Mouse (Mus musculus): ENCODE data around the gene Dnajb5.
A peak's percentile ranks its signal among the peaks of the same experiment; 100 is the strongest.

DNA sequence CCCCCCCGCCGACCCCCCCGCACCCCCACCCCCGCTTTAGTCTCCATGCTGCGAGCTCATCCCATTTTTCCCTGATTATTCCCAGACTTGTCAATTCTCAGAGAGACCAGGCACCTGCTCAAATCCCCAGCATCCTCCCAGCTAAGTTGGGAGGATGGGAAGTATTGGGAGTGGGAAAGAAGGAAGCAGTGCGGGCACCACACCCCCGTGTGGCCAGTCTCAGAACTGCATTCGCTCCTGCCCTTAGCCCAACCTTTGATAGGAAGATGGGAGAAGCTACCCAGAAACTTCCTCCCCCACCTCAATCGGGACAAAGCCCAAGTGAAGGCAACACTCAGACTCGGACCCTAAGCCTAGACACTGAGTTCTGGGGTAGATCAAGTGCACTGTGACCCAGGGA lies 4.7 kb downstream of the Dnajb5 start:
- TF ChIP-seq POLR2A (IDR thresholded peaks at IDR 0.05; ENCODE audit: insufficient read depth, low read depth, low read length) (no peak), CTCF (IDR thresholded peaks at IDR 0.05; ENCODE audit: insufficient read depth, low read depth, low read length) (peak; percentile 86)
